Mouse (Mus musculus) liver, postnatal 0 days (tissue): Measurements from ENCODE around the gene Fkbp6.

Source experiments
- CTCF ChIP-seq: sonication (generic); IDR thresholded peaks from 2 replicates; pipeline ENCODE4 v1.5.1; 2016; ENCODE audit warnings: antibody characterized with exemption, low read depth
- EP300 ChIP-seq: IDR thresholded peaks from 2 replicates; pipeline ENCODE4 v1.6.1; 2016; ENCODE audit warnings: antibody characterized with exemption, low read depth, mild to moderate bottlenecking

GRCm38 (mm10) chr5:135306321-135306965 is 43.4 kb downstream of the Fkbp6 start:
- TF ChIP-seq CTCF (no peak), EP300 (no peak)
